Mouse (Mus musculus) frontal cortex, adult 2 months (tissue): ENCODE data around the gene Cep162. TPM values are rescaled to one million over a fixed set of nuclear protein-coding genes. Genes with fewer than 3 reads are reported as not detected.

Experiments
- DNase-seq, 2 experiments: peaks; one replicate each; pipeline ENCODE4 v3.0.0; 2022; ENCODE audit warnings: low spot score in 1 of 2; ENCODE audit errors: extremely low spot score in 1 of 2
- polyA plus RNA-seq: library from polyadenylated mRNA; depleted of rRNA; stranded (reverse); fragments of >200 nt; gene quantifications from 2 replicates; pipeline ENCODE4 v1.2.3, GENCODE M21; 2012; rRNA removed

Gene Cep162
- polyA plus RNA-seq, 1 experiment = 6.1 TPM

DNA sequence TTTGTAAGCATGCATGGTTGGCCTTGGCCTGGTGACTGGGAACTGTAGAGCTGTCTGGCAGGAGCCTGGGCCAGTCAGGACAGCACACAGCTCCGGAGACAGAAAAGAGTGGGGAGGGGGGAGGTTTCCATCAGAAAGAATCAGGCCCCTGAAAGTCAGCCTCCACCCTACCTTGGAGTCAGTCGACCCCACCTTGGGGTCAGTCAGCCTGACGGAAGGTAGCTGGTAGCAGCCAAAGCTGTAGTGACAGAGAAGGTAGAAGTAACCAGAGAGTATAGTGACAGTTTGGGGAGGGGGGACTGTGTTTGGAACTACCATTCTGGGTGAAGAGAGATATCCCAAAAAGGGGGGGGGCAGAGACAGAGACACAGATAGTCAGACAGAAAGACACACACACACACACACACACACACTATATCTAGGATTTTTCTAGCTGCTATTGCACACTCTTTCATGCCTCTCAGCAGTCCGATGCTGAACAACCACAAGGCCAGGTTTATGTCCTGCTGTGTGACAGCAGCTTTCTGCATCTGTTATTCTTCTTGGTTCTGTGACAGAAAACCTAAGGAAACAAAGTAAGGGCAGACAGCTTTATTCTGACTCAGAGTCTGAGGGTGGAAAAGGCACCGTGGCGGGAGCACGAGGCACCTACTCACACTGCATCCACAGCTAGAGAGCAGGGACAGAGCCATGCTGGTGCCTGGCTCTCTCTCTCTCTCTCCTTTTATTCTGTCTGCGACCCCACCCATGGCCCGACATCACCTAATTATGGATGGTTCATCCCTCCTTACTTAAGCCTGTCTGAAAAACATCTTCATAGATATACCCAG lies 88.1 kb downstream of the Cep162 start:
- peak in 1 of 2 experiments; percentile 21 for DNase-seq

- no peak for DNase-seq
These were observed 92.8 kb downstream of the Cep162 start for GRCm38 (mm10) chr9:87162559-87162958.

- no peak for DNase-seq
These were observed 102.6 kb downstream of the Cep162 start for GRCm38 (mm10) chr9:87152641-87153325.

GRCm38 (mm10) chr9:87147927-87148326 lies 107.4 kb downstream of the Cep162 start:
- no peak for DNase-seq

GRCm38 (mm10) chr9:87146400-87146799 lies 108.9 kb downstream of the Cep162 start:
- DNase-seq = no peak

- DNase-seq = no peak
These were observed 109.7 kb downstream of the Cep162 start for GRCm38 (mm10) chr9:87145671-87146070.

- DNase-seq = no peak
These were observed 110.2 kb downstream of the Cep162 start for GRCm38 (mm10) chr9:87145180-87145579.

- DNase-seq = no peak
These were observed 110.8 kb downstream of the Cep162 start for GRCm38 (mm10) chr9:87144532-87144931.

DNA sequence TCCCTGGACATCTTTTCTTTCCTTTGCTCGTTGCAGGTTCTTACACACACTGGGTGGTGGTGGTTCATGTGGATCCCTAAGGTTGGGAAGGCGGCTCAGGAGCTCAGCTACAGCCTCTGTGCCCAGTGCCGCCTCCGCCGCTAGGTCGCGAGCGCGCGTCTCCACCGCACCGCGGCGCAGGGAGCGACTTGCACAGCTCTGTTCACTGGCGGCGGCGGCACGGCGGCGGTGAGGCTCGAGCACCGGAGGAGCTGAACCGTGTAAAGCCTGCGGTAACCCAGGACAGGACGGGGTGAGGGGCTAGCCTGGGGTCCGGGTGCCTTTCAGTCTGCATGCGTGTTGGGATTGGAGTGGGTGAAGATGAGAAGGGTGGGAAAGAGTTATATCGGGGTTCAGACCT lies 111.2 kb downstream of the Cep162 start, which contains the start of gene Mrap2:
Gene Mrap2 (plus strand): TSS at position 201 of the 400 bp plus-strand sequence.
- peak; percentile 19 to 76 for DNase-seq

DNA sequence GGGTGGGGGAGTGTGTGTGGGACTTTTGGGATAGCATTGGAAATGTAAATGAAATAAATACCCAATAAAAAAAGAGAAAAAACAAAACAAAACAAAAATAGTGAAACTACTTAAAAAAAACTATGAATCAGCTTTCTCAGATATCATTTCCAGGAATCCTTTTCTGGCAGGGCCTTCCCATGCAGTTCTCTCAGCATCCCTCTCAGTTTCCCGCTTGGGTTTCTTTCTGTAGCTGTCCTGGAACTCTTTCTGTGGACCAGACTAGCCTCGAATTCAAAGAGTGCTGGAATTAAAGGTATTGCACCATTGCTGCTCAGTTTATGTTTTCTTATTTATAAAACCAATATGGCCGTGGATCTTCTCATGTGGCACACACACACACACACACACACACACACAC lies 112.3 kb downstream of the Cep162 start:
- no peak for DNase-seq

Other genes with a start within 250 kb of the Cep162 start
- gene Ripply2, start 240.0 kb downstream of the Cep162 start, polyA plus RNA-seq = 7.8 and 8.9 TPM in 2 replicates
- 31.1 and 34.4 TPM in 2 replicates for gene Cyb5r4, start 233.5 kb downstream of the Cep162 start, polyA plus RNA-seq
- gene Mrap2, start 111.2 kb downstream of the Cep162 start, polyA plus RNA-seq = 5.5 TPM in 2 replicates